Mouse (Mus musculus): ENCODE results near the gene Gm20521. TPM values are rescaled to one million over a fixed set of nuclear protein-coding genes. Genes with fewer than 3 reads are reported as not detected.
"Not testable (repeated sequence)": the region's sequence is repeated elsewhere in the genome, so short reads cannot be mapped to it uniquely, and the experiment has no call there.

The Gm20521 gene
- polyA plus RNA-seq, 1 experiment from 2014 or later = not detected

DNA sequence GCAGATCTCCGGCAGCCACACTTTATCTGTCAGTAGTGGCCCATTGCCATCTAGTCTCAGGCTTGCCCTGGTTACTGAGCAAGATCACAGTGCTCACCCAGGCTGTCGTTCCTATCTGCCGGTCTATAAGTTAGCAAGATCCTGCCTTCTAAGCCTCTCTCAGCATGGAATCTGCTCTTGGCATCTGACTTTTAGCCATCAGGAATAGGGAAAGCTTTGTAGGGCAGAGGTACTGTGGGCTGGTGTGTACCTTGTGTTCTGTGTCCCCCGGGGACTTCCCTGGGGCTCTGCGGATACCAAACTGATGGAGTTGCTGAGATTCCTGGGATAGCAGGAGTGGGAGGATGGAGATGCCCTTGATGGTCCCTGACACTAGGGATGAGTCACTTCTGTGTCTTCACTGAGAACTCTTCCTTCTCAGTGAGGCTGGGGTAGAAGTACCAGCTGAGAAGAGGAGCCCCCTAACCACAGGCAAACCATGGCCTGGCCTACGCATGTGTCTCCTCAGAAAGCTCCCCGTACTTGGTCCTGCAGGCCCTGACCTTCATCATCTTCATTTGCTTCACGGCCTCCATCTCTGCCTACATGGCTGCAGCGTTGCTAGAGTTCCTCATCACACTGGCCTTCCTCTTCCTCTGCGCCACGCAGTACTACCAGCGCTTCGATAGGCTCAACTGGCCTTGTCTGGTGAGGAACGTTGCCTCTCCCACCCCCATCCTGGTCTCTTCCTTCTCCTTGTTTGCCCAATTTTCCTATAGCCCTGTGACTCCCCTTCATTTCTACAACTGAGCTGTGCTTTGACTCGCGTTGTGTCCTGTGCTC lies 54.3 kb downstream of the Gm20521 start:
- H3K9me3 ChIP-seq (replicated peaks) = no peaks in the 10 kb centered on the region
- no peak overlapping the region for H3K4me2 ChIP-seq (replicated peaks)
- ATAC-seq (ENCODE audit: insufficient number of reproducible peaks, low FRiP score, low TSS enrichment, low read depth) = no peak
- H3K4me1 ChIP-seq = peaks cover 22% of the 10 kb centered on the region
- H3K4me3 ChIP-seq (replicated peaks) = no peak overlapping the region
- 0 out of 2 replicates have a peak, but pooled peaks cover 3% of the 10 kb centered on the region for H3K27me3 ChIP-seq
- WGBS = 86% methylated on average over 16 of the region's 16 CpGs
- no peaks in the 10 kb centered on the region for H3K36me3 ChIP-seq
- no peak overlapping the region for H3K27ac ChIP-seq (replicated peaks)
- H3K9ac ChIP-seq = no peak overlapping the region

DNA sequence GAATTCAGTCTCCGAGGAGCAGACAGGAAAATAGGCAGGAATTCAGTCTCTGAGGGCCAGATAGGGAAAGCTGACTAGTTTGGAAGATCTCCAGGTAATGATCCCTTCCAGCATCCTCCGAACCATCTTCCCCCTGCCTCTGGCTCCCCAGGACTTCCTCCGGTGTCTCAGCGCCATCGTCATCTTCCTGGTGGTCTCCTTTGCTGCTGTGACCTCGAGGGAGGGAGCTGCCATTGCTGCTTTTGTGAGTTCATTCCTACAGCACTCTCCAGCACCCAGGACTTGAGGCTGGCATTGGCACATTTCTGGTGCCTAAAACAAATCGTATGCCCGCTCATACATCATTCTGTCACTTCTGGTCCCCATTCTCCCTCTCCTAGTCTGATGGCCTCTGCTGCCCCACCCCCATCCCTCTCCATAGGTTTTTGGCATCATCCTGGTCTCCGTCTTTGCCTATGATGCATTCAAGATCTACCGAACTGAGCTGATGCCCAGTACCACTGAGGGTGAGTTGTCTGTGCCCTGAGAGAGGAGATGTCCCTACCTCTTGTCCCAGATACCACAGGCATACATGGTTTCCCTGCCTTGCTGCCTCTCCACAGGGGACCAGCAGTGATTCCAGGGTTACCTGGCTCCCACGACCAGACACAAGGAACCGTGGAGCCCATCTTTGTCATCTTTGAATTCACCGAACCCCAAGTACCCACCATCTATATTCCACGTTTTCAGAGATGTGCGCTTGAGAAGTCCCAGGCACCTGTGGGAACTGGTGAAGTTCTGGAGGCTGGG lies 55.4 kb downstream of the Gm20521 start:
- no peak overlapping the region for H3K4me3 ChIP-seq (replicated peaks)
- H3K4me2 ChIP-seq (replicated peaks) = no peak overlapping the region
- H3K27ac ChIP-seq (replicated peaks) = no peak overlapping the region
- no peaks in the 10 kb centered on the region for H3K9me3 ChIP-seq (replicated peaks)
- H3K9ac ChIP-seq = no peak overlapping the region
- H3K36me3 ChIP-seq = no peaks in the 10 kb centered on the region
- 80% methylated on average over 15 of the region's 15 CpGs for WGBS
- 0 out of 2 replicates have a peak, but pooled peaks cover 3% of the 10 kb centered on the region for H3K27me3 ChIP-seq
- peaks cover 13% of the 10 kb centered on the region; the same call in 1 of the 2 replicates for H3K4me1 ChIP-seq
- no peak for ATAC-seq (ENCODE audit: insufficient number of reproducible peaks, low FRiP score, low TSS enrichment, low read depth)

DNA sequence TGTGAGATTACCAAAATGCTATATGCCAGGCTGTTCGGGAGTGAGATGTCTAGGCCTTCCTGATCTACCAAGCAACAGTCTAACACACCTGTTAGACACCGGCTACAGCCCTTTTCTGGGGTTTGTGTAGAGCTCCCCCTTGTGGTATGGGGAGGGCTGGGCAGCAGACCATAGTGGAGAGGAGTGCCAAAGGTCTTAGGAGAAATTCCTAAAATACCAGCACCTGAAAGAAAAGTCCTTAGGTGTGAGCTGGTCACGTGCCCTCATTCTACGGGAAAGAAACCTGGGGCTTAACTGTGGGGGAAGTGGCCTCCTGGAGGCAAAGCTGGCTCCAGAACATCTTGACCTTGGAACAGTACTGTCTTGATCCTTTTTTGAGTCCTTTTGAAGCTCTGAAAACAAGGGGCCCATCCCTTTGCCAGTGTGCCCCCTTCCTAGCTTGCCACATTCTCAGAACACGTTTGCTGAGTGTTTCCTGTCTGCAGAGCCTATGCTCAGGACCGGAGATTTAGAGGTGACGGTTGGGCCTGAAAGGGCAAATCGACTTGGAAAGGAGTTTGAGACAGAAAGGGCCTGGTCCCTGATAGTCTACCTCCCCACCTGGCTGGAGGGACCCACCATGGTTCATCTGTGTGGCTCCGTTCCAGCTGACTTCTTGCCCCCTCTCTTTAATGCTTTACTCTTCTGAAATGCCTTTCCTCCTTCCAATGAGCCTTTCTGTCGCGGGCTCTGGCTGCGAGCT lies 56.4 kb downstream of the Gm20521 start:
- ATAC-seq (ENCODE audit: insufficient number of reproducible peaks, low FRiP score, low TSS enrichment, low read depth) = no peak
- 51% methylated on average over 12 of the region's 12 CpGs for WGBS
- H3K27ac ChIP-seq (replicated peaks) = no peak overlapping the region

DNA sequence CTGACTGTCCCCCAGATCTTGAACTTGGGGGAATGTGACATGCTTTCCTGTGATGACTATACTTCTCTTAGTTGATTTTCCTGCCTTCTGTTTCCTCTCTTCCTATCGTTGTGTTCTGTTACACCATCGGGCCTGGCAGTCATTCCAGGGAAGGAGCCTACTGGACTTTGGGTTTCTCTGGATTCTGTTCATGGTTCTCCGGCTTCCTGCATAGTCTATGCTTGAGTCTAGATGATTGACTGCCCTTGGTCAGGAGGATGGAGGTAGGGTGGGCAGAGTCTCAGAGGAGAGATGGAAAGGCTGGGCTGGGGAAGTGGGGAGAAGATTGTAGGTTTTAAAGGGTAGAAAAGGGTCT lies 56.9 kb downstream of the Gm20521 start:
- Histone ChIP-seq H3K4me3 (replicated peaks) (no peak overlapping the region), H3K9ac (no peak overlapping the region), H3K27me3 (0 out of 2 replicates have a peak, but pooled peaks cover under 1% of the 10 kb centered on the region), H3K9me3 (replicated peaks) (no peaks in the 10 kb centered on the region), H3K36me3 (no peaks in the 10 kb centered on the region), H3K4me1 (peaks cover 13% of the 10 kb centered on the region; the same call in 1 of the 2 replicates), H3K27ac (replicated peaks) (no peak overlapping the region), H3K4me2 (replicated peaks) (no peak overlapping the region)
- WGBS = 74% methylated on average over 3 of the region's 3 CpGs
- no peak for ATAC-seq (ENCODE audit: insufficient number of reproducible peaks, low FRiP score, low TSS enrichment, low read depth)

More for the DNA sequence above, 56.4 kb downstream of the Gm20521 start:
- Histone ChIP-seq H3K4me3 (replicated peaks) (no peak overlapping the region), H3K9me3 (replicated peaks) (no peaks in the 10 kb centered on the region), H3K36me3 (no peaks in the 10 kb centered on the region), H3K4me2 (replicated peaks) (no peak overlapping the region), H3K4me1 (peaks cover 13% of the 10 kb centered on the region; the same call in 1 of the 2 replicates), H3K27me3 (0 out of 2 replicates have a peak, but pooled peaks cover 3% of the 10 kb centered on the region), H3K9ac (no peak overlapping the region)

DNA sequence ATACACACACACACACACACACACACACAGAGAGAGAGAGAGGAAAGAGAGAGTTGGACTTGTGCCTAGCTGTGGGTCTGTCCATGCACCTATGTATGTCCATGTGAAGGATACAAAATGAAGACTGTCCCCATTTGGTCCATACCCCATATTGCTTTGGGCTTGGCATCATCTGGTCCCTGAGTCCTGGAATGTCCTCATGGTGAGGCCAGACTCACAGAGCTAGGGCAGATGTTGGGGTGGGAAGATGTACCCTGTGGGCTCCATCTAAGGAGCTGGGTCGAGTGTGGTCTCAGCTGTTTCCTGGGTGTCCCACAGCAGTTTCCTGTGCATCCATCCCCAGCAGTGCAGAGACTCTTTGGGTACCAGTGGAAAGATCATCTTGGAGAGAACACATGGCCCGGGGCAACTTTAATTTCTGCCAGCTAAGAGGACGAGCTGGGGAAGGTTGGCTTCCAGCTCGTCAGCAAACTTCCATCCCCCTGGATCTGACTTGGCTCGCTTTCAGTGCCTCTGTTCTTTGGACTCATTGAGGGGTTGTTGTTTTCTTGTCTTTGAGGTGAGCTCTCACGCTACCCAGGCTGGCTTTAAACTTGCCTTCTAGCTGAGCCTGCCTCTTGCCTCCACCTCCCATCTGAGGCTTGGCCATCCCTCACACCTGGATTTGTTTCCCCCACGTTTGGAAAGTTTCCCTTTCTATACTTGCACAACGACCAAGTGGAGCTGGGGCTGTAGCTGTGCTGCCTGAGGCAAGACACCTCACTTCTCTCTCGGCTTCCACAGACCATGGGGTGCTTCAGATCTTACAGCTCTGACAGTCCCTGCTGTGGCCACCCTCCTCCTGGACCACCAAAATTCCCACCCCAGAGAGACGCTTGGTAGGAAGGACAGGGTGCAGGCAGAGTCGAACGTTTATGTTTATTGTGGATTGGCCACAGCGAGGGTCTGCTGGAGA lies 58.1 kb downstream of the Gm20521 start:
- H3K4me2 ChIP-seq (replicated peaks) = no peak overlapping the region
- no peaks in the 10 kb centered on the region for H3K36me3 ChIP-seq
- H3K9me3 ChIP-seq (replicated peaks) = no peaks in the 10 kb centered on the region
- H3K27ac ChIP-seq (replicated peaks) = no peak overlapping the region
- ATAC-seq (ENCODE audit: insufficient number of reproducible peaks, low FRiP score, low TSS enrichment, low read depth) = no peak
- H3K9ac ChIP-seq = no peak overlapping the region
- WGBS = 48% methylated on average over 13 of the region's 13 CpGs
- H3K27me3 ChIP-seq = no peaks in the 10 kb centered on the region
- H3K4me3 ChIP-seq (replicated peaks) = no peak overlapping the region
- peaks cover 8% of the 10 kb centered on the region; the same call in 1 of the 2 replicates for H3K4me1 ChIP-seq

DNA sequence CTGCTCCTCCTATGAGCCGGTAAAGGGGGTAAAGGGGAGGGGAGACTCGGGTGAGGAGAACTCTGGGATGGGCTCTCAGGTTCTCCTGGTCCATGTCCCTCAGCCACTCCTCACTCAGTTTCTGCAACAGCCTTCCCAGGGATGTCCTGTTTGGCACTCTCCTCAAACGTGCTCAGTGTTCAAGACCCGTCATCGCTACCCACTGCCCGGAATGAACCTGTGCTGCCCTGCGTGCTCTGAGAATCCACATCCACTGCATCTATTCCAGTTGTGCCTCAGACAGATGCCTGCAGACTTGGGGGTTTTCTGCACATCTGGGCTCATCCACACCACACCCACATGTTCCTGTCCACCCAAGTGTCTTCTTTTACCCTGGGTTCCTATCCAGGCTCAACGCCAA lies 59.2 kb downstream of the Gm20521 start:
- no peak for ATAC-seq (ENCODE audit: insufficient number of reproducible peaks, low FRiP score, low TSS enrichment, low read depth)
- Histone ChIP-seq H3K36me3 (no peaks in the 10 kb centered on the region), H3K9ac (no peak overlapping the region), H3K9me3 (replicated peaks) (no peaks in the 10 kb centered on the region), H3K4me3 (replicated peaks) (no peak overlapping the region), H3K4me2 (replicated peaks) (no peak overlapping the region), H3K27me3 (no peaks in the 10 kb centered on the region), H3K4me1 (0 out of 2 replicates have a peak, but pooled peaks cover 3% of the 10 kb centered on the region), H3K27ac (replicated peaks) (no peak overlapping the region)
- WGBS = 88% methylated on average over 8 of the region's 8 CpGs

DNA sequence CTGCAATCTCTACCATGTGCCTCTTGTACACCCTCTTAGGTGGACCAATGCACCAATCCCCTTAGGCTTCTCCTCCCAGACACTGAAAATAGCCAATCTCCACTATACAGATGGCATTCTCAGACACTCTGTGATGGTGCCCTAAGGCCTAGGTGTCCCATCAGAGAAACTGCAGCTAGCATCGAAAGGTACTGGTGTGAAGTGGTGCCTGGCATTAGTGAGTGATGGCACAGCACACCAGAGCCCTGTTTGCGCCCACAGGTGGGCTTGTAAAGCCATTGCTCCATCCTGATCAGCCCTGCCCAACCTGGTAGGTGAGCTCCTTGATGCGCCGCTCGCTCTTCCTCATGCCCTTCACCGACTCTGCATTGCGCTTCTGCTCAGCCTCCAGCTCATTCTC lies 60.7 kb downstream of the Gm20521 start:
- Histone ChIP-seq H3K4me3 (replicated peaks) (no peak overlapping the region), H3K9ac (no peak overlapping the region), H3K4me2 (replicated peaks) (no peak overlapping the region), H3K9me3 (replicated peaks) (no peaks in the 10 kb centered on the region), H3K36me3 (no peaks in the 10 kb centered on the region), H3K27me3 (no peaks in the 10 kb centered on the region), H3K4me1 (0 out of 2 replicates have a peak, but pooled peaks cover 3% of the 10 kb centered on the region), H3K27ac (replicated peaks) (no peak overlapping the region)
- 95% methylated on average over 7 of the region's 7 CpGs for WGBS
- no peak for ATAC-seq (ENCODE audit: insufficient number of reproducible peaks, low FRiP score, low TSS enrichment, low read depth)

DNA sequence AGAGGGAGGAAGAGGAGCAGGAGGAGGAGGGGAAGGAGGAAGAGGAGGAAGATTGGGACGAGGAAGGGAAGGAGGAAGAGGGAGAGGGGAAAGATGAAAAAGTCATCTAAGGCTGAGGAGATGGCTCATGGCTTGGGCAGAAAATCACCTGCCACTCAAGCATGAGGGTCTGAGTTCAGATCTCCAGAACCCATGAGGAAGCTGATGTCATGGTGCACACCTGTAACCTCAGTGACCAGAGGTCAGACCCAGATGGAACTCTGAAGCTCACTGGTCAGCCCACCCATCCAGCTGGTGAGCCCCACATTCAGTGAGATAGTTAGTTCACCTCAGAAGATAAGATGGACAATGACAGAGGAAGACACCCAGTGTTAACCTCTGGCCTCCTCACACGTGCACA lies 61.7 kb downstream of the Gm20521 start:
- no peaks in the 10 kb centered on the region for H3K36me3 ChIP-seq
- no peak overlapping the region for H3K4me2 ChIP-seq (replicated peaks)
- H3K9me3 ChIP-seq (replicated peaks) = no peaks in the 10 kb centered on the region
- no peak overlapping the region for H3K27ac ChIP-seq (replicated peaks)
- WGBS = 79% methylated on average over 2 of the region's 2 CpGs
- no peak overlapping the region for H3K4me3 ChIP-seq (replicated peaks)
- no peaks in the 10 kb centered on the region for H3K27me3 ChIP-seq
- no peak for ATAC-seq (ENCODE audit: insufficient number of reproducible peaks, low FRiP score, low TSS enrichment, low read depth)
- 0 out of 2 replicates have a peak, but pooled peaks cover 3% of the 10 kb centered on the region for H3K4me1 ChIP-seq
- H3K9ac ChIP-seq = no peak overlapping the region

DNA sequence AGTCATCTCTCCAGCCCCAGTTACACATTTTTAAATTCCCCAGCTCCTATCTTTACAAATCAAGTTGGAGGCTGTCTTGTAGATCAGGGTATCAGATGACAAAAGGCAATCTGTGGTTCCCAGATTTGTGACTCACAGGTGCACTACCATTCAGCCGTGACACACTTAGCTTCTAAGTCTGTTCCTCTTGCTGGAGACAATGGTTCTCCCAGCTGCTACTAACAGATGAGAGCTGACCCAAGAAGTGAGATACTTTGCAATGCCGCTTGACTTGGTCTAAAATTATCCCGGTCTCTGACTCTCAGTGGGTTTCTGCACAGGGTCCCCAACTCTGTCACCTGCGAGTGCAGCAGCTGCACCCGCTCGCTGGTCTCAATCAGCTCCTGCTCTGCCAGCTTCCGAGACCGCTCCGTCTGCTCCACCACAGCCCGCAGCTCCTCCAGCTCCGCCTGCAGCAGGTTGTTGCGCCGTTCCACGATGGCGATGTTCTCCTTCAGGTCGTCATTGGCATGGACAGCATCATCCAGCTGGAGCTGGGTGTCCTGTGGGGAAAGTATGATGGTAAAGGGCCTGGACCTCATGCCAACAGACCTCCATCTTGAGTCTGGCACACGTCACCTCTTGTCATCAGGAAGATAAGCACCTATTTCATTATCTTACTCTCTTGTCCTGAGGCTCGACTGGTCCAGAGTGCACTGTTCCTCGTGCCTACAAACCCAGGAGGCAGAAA lies 62.9 kb downstream of the Gm20521 start:
- H3K27me3 ChIP-seq = no peaks in the 10 kb centered on the region
- no peak overlapping the region for H3K27ac ChIP-seq (replicated peaks)
- 0 out of 2 replicates have a peak, but pooled peaks cover 3% of the 10 kb centered on the region for H3K4me1 ChIP-seq
- WGBS = 79% methylated on average over 19 of the region's 19 CpGs
- H3K9me3 ChIP-seq (replicated peaks) = no peaks in the 10 kb centered on the region
- H3K4me2 ChIP-seq (replicated peaks) = no peak overlapping the region
- H3K9ac ChIP-seq = no peak overlapping the region
- no peaks in the 10 kb centered on the region for H3K36me3 ChIP-seq
- H3K4me3 ChIP-seq (replicated peaks) = no peak overlapping the region
- ATAC-seq (ENCODE audit: insufficient number of reproducible peaks, low FRiP score, low TSS enrichment, low read depth) = peak; percentile 6; the same call in 1 of the 2 replicates

DNA sequence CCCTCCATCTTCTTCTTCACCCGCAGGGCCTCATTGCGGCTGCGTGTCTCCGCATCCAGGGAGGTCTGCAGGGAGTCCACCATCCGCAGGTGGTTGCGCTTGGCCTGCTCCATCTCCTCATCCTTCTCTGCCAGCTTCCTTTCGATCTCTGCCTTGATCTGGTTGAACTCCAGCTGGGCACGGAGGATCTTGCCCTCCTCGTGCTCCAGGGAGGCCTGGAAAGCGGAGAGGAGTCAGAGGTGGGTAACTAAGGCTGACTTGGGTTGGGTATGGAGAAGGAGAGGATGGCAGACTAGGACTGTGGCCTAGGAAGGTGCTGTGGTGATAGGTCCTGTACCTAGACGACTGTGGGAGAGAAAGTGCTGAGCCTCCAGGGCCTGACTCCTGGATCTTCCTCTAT lies 63.8 kb downstream of the Gm20521 start:
- H3K27me3 ChIP-seq; ATAC-seq (ENCODE audit: insufficient number of reproducible peaks, low FRiP score, low TSS enrichment, low read depth); H3K4me1 ChIP-seq: not testable (repeated sequence)

More for the DNA sequence above, 63.8 kb downstream of the Gm20521 start:
- H3K9ac ChIP-seq; H3K36me3 ChIP-seq; H3K4me2 ChIP-seq (replicated peaks); H3K27ac ChIP-seq (replicated peaks); H3K4me3 ChIP-seq (replicated peaks); H3K9me3 ChIP-seq (replicated peaks): not testable (repeated sequence)
- 80% methylated on average over 7 of the region's 11 CpGs for WGBS
